Mouse (Mus musculus): Measurements from ENCODE around the gene H13. TPM values are rescaled to one million over a fixed set of nuclear protein-coding genes. Genes with fewer than 3 reads are reported as not detected.

Gene H13
- total RNA-seq, 2 experiments from 2014 or later = 35.1 to 38.5 TPM

- intact Hi-C loops (cut with DNase I) = no loop called here
- no peak for DNase-seq (ENCODE audit: low spot score)
Measured at GRCm38 (mm10) chr2:152756474-152757393, 87.5 kb downstream of the H13 start.

- no peak for DNase-seq (ENCODE audit: low spot score)
- intact Hi-C loops (cut with DNase I) = no loop called here
Measured at GRCm38 (mm10) chr2:152757478-152757877, 88.2 kb downstream of the H13 start.

Other genes with a start within 250 kb of the H13 start
- gene Defb23, start 204.8 kb upstream of the H13 start, total RNA-seq (2021) = not detected
- not detected for gene Defb20, start 192.4 kb upstream of the H13 start, total RNA-seq (2021)
- gene Defb22, start 179.3 kb upstream of the H13 start, total RNA-seq (2021) = not detected
- not detected for gene Defb26, start 157.8 kb upstream of the H13 start, total RNA-seq (2021)
- not detected for gene Defb28, start 151.2 kb upstream of the H13 start, total RNA-seq (2021)
- gene Defb29, start 129.4 kb upstream of the H13 start, total RNA-seq (2021) = not detected
- gene Gm17416, start 100.1 kb upstream of the H13 start, total RNA-seq (2021) = not detected
- not detected for gene Defb21, start 96.7 kb upstream of the H13 start, total RNA-seq (2021)
- gene Defb19, start 89.1 kb upstream of the H13 start, total RNA-seq (2021) = not detected
- gene Defb45, start 70.1 kb upstream of the H13 start, total RNA-seq (2021) = not detected
- gene Defb36, start 65.1 kb upstream of the H13 start, total RNA-seq (2021) = not detected
- not detected for gene Defb25, start 46.4 kb upstream of the H13 start, total RNA-seq (2021)
- 1 to 10 TPM; 7.7 to 8.5 TPM for gene Rem1, start 42.5 kb upstream of the H13 start, total RNA-seq (2021)
- gene Mcts2, start 17.6 kb downstream of the H13 start, total RNA-seq (2021) = 10 to 100 TPM; 17.7 to 18.5 TPM
- 10 to 100 TPM; 37.8 to 57.0 TPM for gene Id1, start 66.8 kb downstream of the H13 start, total RNA-seq (2021)
- gene Cox4i2, start 84.7 kb downstream of the H13 start, total RNA-seq (2021) = 10 to 100 TPM; 12.2 to 16.8 TPM
- gene Bcl2l1, start 162.3 kb downstream of the H13 start, total RNA-seq (2021) = 10 to 100 TPM; 58.6 to 59.0 TPM
- 1 to 10 TPM; 1.5 to 1.6 TPM for gene Tpx2, start 178.5 kb downstream of the H13 start, total RNA-seq (2021)
- gene Mylk2, start 241.9 kb downstream of the H13 start, total RNA-seq (2021) = under 1 TPM in 1 of 2 experiments, not detected in 1; 0.13 TPM